Mouse (Mus musculus) testis, adult 2 months (tissue): Measurements from ENCODE around the gene Rab43. TPM values are rescaled to one million over a fixed set of nuclear protein-coding genes. Genes with fewer than 3 reads are reported as not detected.

Source experiments
- H3K27ac ChIP-seq: fragments of 200-500 bp; 2 replicates; pipeline ENCODE4 v1.5.1; 2012; ENCODE audit warnings: low read depth, low read length; ENCODE audit not compliant: control insufficient read depth, insufficient read depth
- H3K27me3 ChIP-seq: fragments of 200-500 bp; 2 replicates; pipeline ENCODE4 v1.6.1; 2012; ENCODE audit warnings: mild to moderate bottlenecking, low read length, moderate library complexity; ENCODE audit not compliant: control insufficient read depth, insufficient read depth
- H3K36me3 ChIP-seq: fragments of 200-500 bp; 2 replicates; pipeline ENCODE4 v1.6.1; 2012; ENCODE audit warnings: mild to moderate bottlenecking, low read length; ENCODE audit not compliant: control insufficient read depth, insufficient read depth
- H3K4me1 ChIP-seq: fragments of 200-500 bp; 2 replicates; pipeline ENCODE4 v1.6.1; 2012; ENCODE audit warnings: low read length; ENCODE audit not compliant: control insufficient read depth, insufficient read depth
- H3K4me3 ChIP-seq: fragments of 200-500 bp; 2 replicates; pipeline ENCODE4 v1.5.1; 2012; ENCODE audit warnings: low read depth, mild to moderate bottlenecking, low read length, moderate library complexity, mixed read lengths; ENCODE audit not compliant: control insufficient read depth
- CTCF ChIP-seq: fragments of 200-500 bp; IDR thresholded peaks from 2 replicates; pipeline ENCODE4 v1.5.1; 2012; ENCODE audit warnings: low read depth, mild to moderate bottlenecking, inconsistent platforms, low read length, moderate library complexity; ENCODE audit not compliant: control insufficient read depth, insufficient read depth, insufficient replicate concordance
- POLR2A ChIP-seq: fragments of 200-500 bp; IDR thresholded peaks from 2 replicates; pipeline ENCODE4 v1.6.1; 2012; ENCODE audit warnings: low read depth, mild to moderate bottlenecking, inconsistent platforms, low read length, moderate library complexity; ENCODE audit not compliant: control insufficient read depth
- polyA plus RNA-seq: library from polyadenylated mRNA; depleted of rRNA; stranded (reverse); fragments of >200 nt; gene quantifications from 2 replicates; pipeline ENCODE4 v1.2.3, GENCODE M21; 2012

Gene Rab43
- polyA plus RNA-seq, 1 experiment, result 19.5 TPM

GRCm38 (mm10) chr6:87746849-87747248, 65.1 kb downstream of the Rab43 start:
- H3K27me3 ChIP-seq, result no peaks in the 10 kb centered on the region
- H3K27ac ChIP-seq, result no peak overlapping the region
- H3K4me1 ChIP-seq, result no peaks in the 10 kb centered on the region
- TF ChIP-seq POLR2A (no peak), CTCF (no peak)
- no peaks in the 10 kb centered on the region for H3K36me3 ChIP-seq
- no peak overlapping the region for H3K4me3 ChIP-seq

- Histone ChIP-seq H3K27ac (no peak overlapping the region), H3K36me3 (no peaks in the 10 kb centered on the region), H3K27me3 (no peaks in the 10 kb centered on the region), H3K4me3 (no peak overlapping the region), H3K4me1 (no peaks in the 10 kb centered on the region)
- TF ChIP-seq CTCF (no peak), POLR2A (no peak)
Measured at GRCm38 (mm10) chr6:87746059-87746458, 65.9 kb downstream of the Rab43 start.

DNA sequence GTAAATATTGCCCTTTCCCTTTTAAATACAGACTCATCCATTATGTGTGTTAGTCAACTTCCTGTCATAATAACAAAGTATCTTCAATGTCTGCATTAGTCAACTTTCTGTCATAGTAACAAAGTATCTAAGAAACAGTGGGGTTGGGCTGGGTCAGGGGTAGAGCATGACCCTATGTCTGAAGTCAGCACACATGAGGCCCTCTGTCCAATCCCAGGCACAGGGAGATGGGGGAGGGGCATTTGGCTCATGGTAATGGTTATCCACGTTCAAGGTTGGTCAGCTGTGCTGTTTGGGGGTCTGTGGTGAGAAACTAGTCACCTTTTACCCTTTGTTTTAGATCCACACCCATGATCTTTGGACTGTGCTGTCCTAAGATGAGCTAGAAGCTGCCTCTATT, 66.7 kb downstream of the Rab43 start:
- Histone ChIP-seq H3K4me3 (no peak overlapping the region), H3K27me3 (no peaks in the 10 kb centered on the region), H3K4me1 (no peaks in the 10 kb centered on the region), H3K36me3 (no peaks in the 10 kb centered on the region), H3K27ac (no peak overlapping the region)
- TF ChIP-seq POLR2A (no peak), CTCF (no peak)

GRCm38 (mm10) chr6:87744632-87745031, 67.3 kb downstream of the Rab43 start:
- Histone ChIP-seq H3K36me3 (no peaks in the 10 kb centered on the region), H3K27ac (no peak overlapping the region), H3K27me3 (no peaks in the 10 kb centered on the region), H3K4me3 (no peak overlapping the region), H3K4me1 (no peaks in the 10 kb centered on the region)
- no peak for TF ChIP-seq POLR2A
- no peak for TF ChIP-seq CTCF

GRCm38 (mm10) chr6:87743281-87743680, 68.7 kb downstream of the Rab43 start:
- Histone ChIP-seq H3K4me3 (no peak overlapping the region), H3K27me3 (no peaks in the 10 kb centered on the region), H3K36me3 (no peaks in the 10 kb centered on the region), H3K4me1 (no peaks in the 10 kb centered on the region), H3K27ac (no peak overlapping the region)
- TF ChIP-seq CTCF (no peak), POLR2A (no peak)

DNA sequence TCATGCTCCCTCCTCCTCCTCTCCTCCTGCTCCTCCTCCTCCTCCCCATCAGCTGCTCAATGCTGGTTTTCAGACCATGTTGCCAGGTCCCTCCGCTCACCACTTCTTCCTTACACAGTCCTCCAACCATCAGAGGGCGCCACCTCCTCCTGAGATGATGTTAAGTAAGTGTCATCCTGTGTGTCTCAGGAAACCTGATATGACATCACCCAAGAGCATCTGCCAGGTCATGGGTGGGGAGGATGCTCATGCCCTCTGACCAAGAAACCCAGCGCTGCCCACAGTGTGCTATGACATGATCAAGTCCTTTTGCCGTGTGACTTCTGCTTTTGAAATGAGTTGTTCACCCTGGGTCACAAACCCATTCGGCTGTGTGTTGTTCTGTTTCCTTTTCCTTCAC, 69.2 kb downstream of the Rab43 start:
- Histone ChIP-seq H3K4me3 (no peak overlapping the region), H3K36me3 (no peaks in the 10 kb centered on the region), H3K27ac (no peak overlapping the region), H3K4me1 (no peaks in the 10 kb centered on the region), H3K27me3 (no peaks in the 10 kb centered on the region)
- no peak for TF ChIP-seq POLR2A
- peak; percentile 51; the same call in 1 of the 2 replicates for TF ChIP-seq CTCF

DNA sequence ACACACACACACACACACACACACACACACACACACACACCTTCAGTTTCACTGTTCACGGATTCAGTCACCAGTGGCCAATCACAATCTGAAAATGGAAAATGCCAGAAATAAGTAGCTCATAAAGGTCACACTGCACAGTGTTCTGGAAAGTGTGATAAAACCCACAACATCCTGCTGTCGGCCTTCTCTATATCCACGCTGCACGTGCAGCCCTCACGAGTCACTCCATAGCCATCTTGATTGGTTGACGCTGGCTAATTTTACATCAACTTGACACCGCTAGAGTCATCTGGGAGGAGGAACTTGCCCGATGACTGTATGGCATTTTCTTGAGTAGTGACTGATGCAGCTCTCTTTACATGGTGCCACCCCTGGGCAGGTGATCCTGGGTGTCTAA, 70.0 kb downstream of the Rab43 start:
- TF ChIP-seq CTCF (no peak), POLR2A (no peak)
- H3K36me3 ChIP-seq, result no peaks in the 10 kb centered on the region
- H3K4me1 ChIP-seq, result no peaks in the 10 kb centered on the region
- H3K27ac ChIP-seq, result no peak overlapping the region
- no peak overlapping the region for H3K4me3 ChIP-seq
- H3K27me3 ChIP-seq, result no peaks in the 10 kb centered on the region

DNA sequence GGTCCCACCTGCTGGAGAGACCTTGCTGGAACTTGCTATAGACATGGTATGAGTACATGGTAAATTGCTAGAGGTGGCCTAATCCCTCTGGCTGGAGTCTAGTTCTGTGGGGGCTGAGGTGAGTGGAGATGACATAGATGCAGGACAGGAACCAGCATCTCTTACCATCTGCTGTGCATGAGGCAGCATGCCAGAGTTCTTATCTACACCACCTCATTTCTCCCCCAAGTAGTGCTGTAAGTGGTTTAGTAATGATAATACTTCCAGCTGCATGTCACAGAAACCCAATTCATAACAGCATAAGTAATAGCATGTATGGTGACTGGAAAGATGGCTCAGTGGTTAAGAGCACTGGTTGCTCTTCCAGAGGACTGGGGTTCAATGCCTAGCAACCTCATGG, 71.5 kb downstream of the Rab43 start:
- Histone ChIP-seq H3K4me3 (no peak overlapping the region), H3K27me3 (no peaks in the 10 kb centered on the region), H3K27ac (no peak overlapping the region), H3K36me3 (no peaks in the 10 kb centered on the region), H3K4me1 (no peaks in the 10 kb centered on the region)
- TF ChIP-seq POLR2A (no peak), CTCF (no peak)
